Mouse (Mus musculus): ENCODE measurements at regions not wholly inside any gene's neighbourhood (a gene's known extent, or its start where the extent isn't known, plus 50 kb on each side); places are given as distances from the start of the nearest gene placed in this dataset.

DNA sequence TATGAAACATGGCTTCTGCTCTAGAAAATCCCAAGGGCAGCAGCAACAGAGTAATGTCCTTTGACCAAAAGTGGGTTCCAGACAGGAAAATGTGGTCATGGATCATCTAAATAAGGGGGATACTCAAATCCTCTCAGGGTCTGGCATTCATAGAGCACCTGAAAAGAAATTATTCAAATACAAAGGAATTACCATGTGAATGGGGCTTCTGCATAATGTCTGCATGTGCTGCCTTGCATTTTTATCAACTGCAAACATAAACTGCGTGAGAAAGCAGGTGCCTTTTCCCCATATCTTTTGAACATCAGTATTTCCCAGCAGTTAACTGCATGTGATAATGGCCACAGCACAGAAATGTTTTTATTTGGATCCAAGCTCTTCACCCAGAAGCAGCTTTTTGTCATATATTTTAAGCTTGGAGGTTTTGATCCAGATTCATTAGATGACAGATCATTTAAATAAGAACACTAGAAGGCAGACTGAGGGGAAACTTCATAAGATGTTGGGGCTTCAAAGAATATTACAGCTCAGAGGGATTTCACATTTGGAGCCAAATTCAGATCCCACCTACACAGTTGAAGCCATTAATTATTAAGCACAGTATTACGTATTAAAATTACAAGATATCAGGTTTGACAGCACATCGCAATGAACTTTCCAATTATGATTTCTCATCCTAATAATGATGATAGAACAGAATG lies 527.8 kb downstream of the Gm11232 start:
- TF ChIP-seq CTCF (IDR thresholded peaks at IDR 0.05) (no peak), POLR2A (IDR thresholded peaks at IDR 0.05; ENCODE audit: insufficient read depth, low read depth, low read length) (no peak), EP300 (IDR thresholded peaks at IDR 0.05; ENCODE audit: insufficient read depth, low read depth, low read length) (no peak)

Data from heart, adult 2 months (tissue).